Mouse (Mus musculus) cortical plate, adult 2 months (tissue): Measurements from ENCODE around the gene Sept3.

Source experiments
- CTCF ChIP-seq: fragments of 200-500 bp; IDR thresholded peaks from 2 replicates; pipeline ENCODE4 v1.5.1; 2011; ENCODE audit warnings: mild to moderate bottlenecking, control low read depth, low read length; ENCODE audit not compliant: insufficient read depth; ENCODE audit errors: extremely low read depth
- POLR2A ChIP-seq: fragments of 200-500 bp; IDR thresholded peaks from 2 replicates; pipeline ENCODE4 v1.6.1; 2011; ENCODE audit warnings: mild to moderate bottlenecking, low read length, control low read depth; ENCODE audit not compliant: insufficient read depth; ENCODE audit errors: extremely low read depth

- peak; percentile 82 for TF ChIP-seq CTCF
- no peak for TF ChIP-seq POLR2A
Measured at GRCm38 (mm10) chr15:82266356-82266755, 8.3 kb upstream of the Sept3 start.
